Mouse (Mus musculus): ENCODE data around the gene 5730522E02Rik. TPM values are rescaled to one million over a fixed set of nuclear protein-coding genes. Genes with fewer than 3 reads are reported as not detected.

The 5730522E02Rik gene
- total and polyA plus RNA-seq, 3 experiments, result not detected

DNA sequence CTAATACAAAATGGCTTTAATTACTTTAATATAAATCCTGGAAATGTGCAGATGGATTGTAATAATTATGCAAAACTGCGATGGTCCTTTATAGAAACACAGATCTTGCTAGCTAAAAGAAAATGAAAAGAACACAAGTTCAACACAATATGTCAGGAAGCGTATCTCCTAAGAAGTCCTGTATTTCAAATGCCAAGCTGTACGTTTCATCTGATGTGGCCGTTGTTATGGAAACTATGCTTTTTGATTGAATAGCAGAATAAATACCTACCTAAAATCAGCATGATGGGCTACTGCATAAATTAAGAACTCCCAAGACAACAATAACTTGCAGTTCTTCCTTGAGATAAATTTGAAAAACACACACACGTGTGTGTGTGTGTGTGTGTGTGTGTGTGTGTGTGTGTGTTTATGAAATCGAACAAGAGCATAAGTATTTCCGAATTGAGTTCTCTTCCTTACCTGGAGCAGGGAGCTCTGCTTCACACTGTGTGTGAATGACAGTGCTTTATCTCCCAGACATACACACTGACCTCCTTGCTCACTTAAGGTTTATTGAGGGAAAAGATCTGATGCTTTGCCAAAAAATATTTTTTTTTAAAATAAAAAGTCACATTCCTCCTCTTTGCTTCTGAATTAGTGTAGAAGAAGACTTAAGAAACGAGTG, 149.0 kb downstream of the 5730522E02Rik start:
- DNase-seq (ENCODE audit: low read depth, low spot score), result no peak

DNA sequence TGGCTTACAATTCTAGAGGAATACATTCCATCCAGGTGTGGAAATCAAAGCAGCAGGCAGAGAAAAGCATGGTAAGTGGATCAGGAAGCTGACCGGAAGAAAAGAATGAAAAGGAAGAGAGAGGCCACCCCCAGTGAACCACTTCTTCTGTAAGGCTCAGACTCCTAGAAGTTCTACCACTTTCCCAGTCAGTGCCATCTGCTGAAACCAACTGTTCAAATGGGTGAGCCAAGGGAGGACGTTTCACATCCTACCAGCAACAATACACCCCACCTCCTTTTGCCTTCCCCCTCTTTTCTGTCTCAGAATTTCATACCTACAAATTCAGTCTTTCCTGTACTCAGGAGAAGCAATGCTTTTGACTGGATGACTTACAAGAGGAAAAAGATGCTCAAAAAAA, 197.0 kb downstream of the 5730522E02Rik start:
- H3K27ac ChIP-seq (ENCODE audit: control insufficient read depth, low read depth, low read length), result no peak overlapping the region
- no peaks in the 10 kb centered on the region for H3K4me1 ChIP-seq (ENCODE audit: control insufficient read depth in 1 of 2, insufficient read depth in 2 of 2, low read length in 2 of 2)
- no peaks in the 10 kb centered on the region; a peak in 1 of 4 replicates for H3K27me3 ChIP-seq (ENCODE audit: control insufficient read depth in 1 of 2, insufficient read depth in 2 of 2, low read length in 2 of 2)
- TF ChIP-seq MXI1 (IDR thresholded peaks at IDR 0.05; ENCODE audit: low read depth, low read length), result no peak
- no peak for TF ChIP-seq POLR2AphosphoS2 (IDR thresholded peaks at IDR 0.05; ENCODE audit: low read length)
- TF ChIP-seq GATA1 (IDR thresholded peaks at IDR 0.05; ENCODE audit: low read depth, low read length), result no peak
- TF ChIP-seq UBTF (IDR thresholded peaks at IDR 0.05; ENCODE audit: borderline replicate concordance, insufficient read depth, low read depth, low read length), result no peak
- TF ChIP-seq ZC3H11A (IDR thresholded peaks at IDR 0.05; ENCODE audit: low read depth, low read length), result no peak
- TF ChIP-seq CTCF (IDR thresholded peaks at IDR 0.05 in 2 of 3, conservative IDR thresholded peaks at IDR 0.05 in 1 of 3; ENCODE audit: control insufficient read depth in 1 of 3, insufficient read depth in 1 of 3, low read depth in 2 of 3, low read length in 3 of 3, poor library complexity in 1 of 3, severe bottlenecking in 1 of 3), result no peak
- no peak for TF ChIP-seq POLR2A (IDR thresholded peaks at IDR 0.05; ENCODE audit: control insufficient read depth in 1 of 2, insufficient read depth in 1 of 2, low read depth in 1 of 2, low read length in 2 of 2, poor library complexity in 1 of 2)
- no peak for TF ChIP-seq EP300 (IDR thresholded peaks at IDR 0.05; ENCODE audit: low read depth in 1 of 2, low read length in 2 of 2)
- no peak for TF ChIP-seq TBP (IDR thresholded peaks at IDR 0.05; ENCODE audit: low read depth, low read length)
- no peak for TF ChIP-seq NELFE (IDR thresholded peaks at IDR 0.05; ENCODE audit: low read depth, low read length)
- TF ChIP-seq ZNF384 (IDR thresholded peaks at IDR 0.05; ENCODE audit: low read depth, low read length), result no peak
- no peak for TF ChIP-seq KAT2A (conservative IDR thresholded peaks at IDR 0.05; ENCODE audit: low read depth, low read length)
- no peak for TF ChIP-seq MEF2A (IDR thresholded peaks at IDR 0.05; ENCODE audit: extremely low read depth, insufficient replicate concordance, low read depth, low read length, poor library complexity, severe bottlenecking)
- no peaks in the 10 kb centered on the region for H3K9me3 ChIP-seq (replicated peaks; ENCODE audit: insufficient read depth, low read length)
- no peak overlapping the region for H3K9ac ChIP-seq (ENCODE audit: control insufficient read depth, low read depth, low read length, poor library complexity, severe bottlenecking)
- no peaks in the 10 kb centered on the region for H3K79me2 ChIP-seq (ENCODE audit: control insufficient read depth, insufficient read depth, low read length, poor library complexity)
- no peak for DNase-seq (ENCODE audit: low read depth, low spot score)
- no peak overlapping the region for H3K4me3 ChIP-seq (ENCODE audit: control insufficient read depth in 1 of 2, insufficient read depth in 1 of 2, low read depth in 2 of 2, low read length in 2 of 2)
- H3K36me3 ChIP-seq (ENCODE audit: control insufficient read depth in 1 of 2, insufficient read depth in 2 of 2, low read length in 2 of 2), result no peaks in the 10 kb centered on the region

More for the DNA sequence above, 149.0 kb downstream of the 5730522E02Rik start:
- Histone ChIP-seq H3K27me3 (ENCODE audit: control insufficient read depth in 1 of 2, insufficient read depth in 2 of 2, low read length in 2 of 2) (peaks cover 3 to 5% of the 10 kb centered on the region in 2 experiments), H3K27ac (ENCODE audit: control insufficient read depth, low read depth, low read length) (no peak overlapping the region), H3K36me3 (ENCODE audit: control insufficient read depth in 1 of 2, insufficient read depth in 2 of 2, low read length in 2 of 2) (no peaks in the 10 kb centered on the region), H3K4me1 (ENCODE audit: control insufficient read depth in 1 of 2, insufficient read depth in 2 of 2, low read length in 2 of 2) (no peaks in the 10 kb centered on the region), H3K9ac (ENCODE audit: control insufficient read depth, low read depth, low read length, poor library complexity, severe bottlenecking) (no peak overlapping the region), H3K79me2 (ENCODE audit: control insufficient read depth, insufficient read depth, low read length, poor library complexity) (no peaks in the 10 kb centered on the region), H3K9me3 (replicated peaks; ENCODE audit: insufficient read depth, low read length) (no peaks in the 10 kb centered on the region), H3K4me3 (ENCODE audit: control insufficient read depth in 1 of 2, insufficient read depth in 1 of 2, low read depth in 2 of 2, low read length in 2 of 2) (no peak overlapping the region)
- TF ChIP-seq SMC3 (IDR thresholded peaks at IDR 0.05; ENCODE audit: low read depth, low read length), result no peak
- no peak for TF ChIP-seq ZNF384 (IDR thresholded peaks at IDR 0.05; ENCODE audit: low read depth, low read length)
- TF ChIP-seq MAZ (IDR thresholded peaks at IDR 0.05; ENCODE audit: low read depth, low read length), result no peak
- no peak for TF ChIP-seq MXI1 (IDR thresholded peaks at IDR 0.05; ENCODE audit: low read depth, low read length)
- no peak for TF ChIP-seq USF1 (IDR thresholded peaks at IDR 0.05; ENCODE audit: low read depth, low read length)

All from MEL (cell line).